Mouse (Mus musculus) stomach, embryonic 14.5 days (tissue): Measurements from ENCODE around the gene Col11a2. TPM values are rescaled to one million over a fixed set of nuclear protein-coding genes. Genes with fewer than 3 reads are reported as not detected.
A peak's percentile ranks its signal among the peaks of the same experiment; 100 is the strongest.
"Not testable (repeated sequence)": the region's sequence is repeated elsewhere in the genome, so short reads cannot be mapped to it uniquely, and the experiment has no call there.

Experiments used
- ATAC-seq: fragments of 200-750 bp; cut with Nextera tagmentation; 2 replicates; pipeline ENCODE4 v1.8.0; 2017; ENCODE audit warnings: low read depth, moderate TSS enrichment; ENCODE audit not compliant: insufficient number of reproducible peaks, insufficient read depth, low FRiP score
- H3K27ac ChIP-seq: fragments of 300-500 bp; sonication (generic); 2 replicates; pipeline ENCODE4 v1.5.1; 2014; ENCODE audit warnings: mild to moderate bottlenecking, low read length, moderate library complexity, mixed read lengths
- H3K27me3 ChIP-seq: fragments of 300-500 bp; sonication (generic); 2 replicates; pipeline ENCODE4 v1.6.1; 2014; ENCODE audit warnings: low read length, control low read depth, mixed read lengths; ENCODE audit not compliant: control insufficient read depth, insufficient read depth
- H3K36me3 ChIP-seq: fragments of 300-500 bp; sonication (generic); 2 replicates; pipeline ENCODE4 v1.6.1; 2014; ENCODE audit warnings: mild to moderate bottlenecking, control low read depth, low read length, moderate library complexity, mixed read lengths; ENCODE audit not compliant: control insufficient read depth, insufficient read depth
- H3K4me1 ChIP-seq: fragments of 300-500 bp; sonication (generic); 2 replicates; pipeline ENCODE4 v1.6.1; 2014; ENCODE audit warnings: low read length, control low read depth, mixed read lengths; ENCODE audit not compliant: control insufficient read depth, insufficient read depth
- H3K4me2 ChIP-seq: fragments of 300-500 bp; sonication (generic); replicated peaks from 2 replicates; pipeline ENCODE4 v1.6.1; 2014; ENCODE audit warnings: low read depth, low read length, control low read depth
- H3K4me3 ChIP-seq: fragments of 300-500 bp; sonication (generic); 2 replicates; pipeline ENCODE4 v1.5.1; 2014; ENCODE audit warnings: low read depth, low read length, control low read depth
- H3K9ac ChIP-seq: fragments of 300-500 bp; sonication (generic); replicated peaks from 2 replicates; pipeline ENCODE4 v1.6.1; 2014; ENCODE audit warnings: low read depth, mild to moderate bottlenecking, control low read depth, low read length, moderate library complexity, mixed read lengths
- H3K9me3 ChIP-seq: fragments of 300-500 bp; sonication (generic); 2 replicates; pipeline ENCODE4 v1.6.1; 2016; ENCODE audit warnings: low read depth, low read length, control low read depth; ENCODE audit not compliant: control insufficient read depth
- WGBS: fragments of 180-500 bp; shearing (Covaris S2); extraction: QIAGEN DNeasy Blood & Tissue Kit; methylation state at CpG from one replicate; pipeline ENCODE4 v1.1.7; 2014; 5-methylcytosine and 5-hydroxymethylcytosine counted together
- polyA plus RNA-seq: library from polyadenylated mRNA; unstranded; fragments of >200 nt; fragmentation: Nextera tagmentation; extraction: Ambion mirVana; gene quantifications from 2 replicates; pipeline ENCODE4 v1.2.1, GENCODE M21; 2014

Gene Col11a2
- 0.32 and 1.2 TPM in 2 replicates for polyA plus RNA-seq

GRCm38 (mm10) chr17:34038878-34039561 lies at the start of gene Col11a2:
Col11a2 (plus strand) TSS chr17:34039437.
- H3K27me3 ChIP-seq, result no peaks in the 10 kb centered on the region
- H3K4me2 ChIP-seq, result peak within 1 kb of the TSS; percentile 40
- peaks cover 33% of the 10 kb centered on the region for H3K36me3 ChIP-seq
- WGBS, result 9% methylated on average over 28 of the region's 28 CpGs
- H3K9ac ChIP-seq, result peak within 1 kb of the TSS; percentile 30; the same call in 1 of the 2 replicates
- no peak within 1 kb of the TSS for H3K27ac ChIP-seq
- H3K4me1 ChIP-seq, result peaks cover 30% of the 10 kb centered on the region; the same call in 1 of the 2 replicates
- no peaks in the 10 kb centered on the region for H3K9me3 ChIP-seq
- H3K4me3 ChIP-seq, result peak within 1 kb of the TSS; percentile 12; the same call in 1 of the 2 replicates
- ATAC-seq, result peak; percentile 10; the same call in 1 of the 2 replicates

GRCm38 (mm10) chr17:33991788-33992664 lies 47.2 kb upstream of the Col11a2 start:
- Histone ChIP-seq H3K9me3 (no peaks in the 10 kb centered on the region), H3K4me1 (no peaks in the 10 kb centered on the region), H3K4me2 (no peak overlapping the region), H3K9ac (no peak overlapping the region), H3K4me3 (no peak overlapping the region), H3K36me3 (no peaks in the 10 kb centered on the region), H3K27ac (no peak overlapping the region), H3K27me3 (no peaks in the 10 kb centered on the region)
- WGBS, result 30% methylated on average over 10 of the region's 10 CpGs
- no peak for ATAC-seq

- WGBS, result 91% methylated on average over 8 of the region's 8 CpGs
- no peak overlapping the region for H3K9ac ChIP-seq
- peaks cover 2% of the 10 kb centered on the region; the same call in 1 of the 2 replicates for H3K27me3 ChIP-seq
- H3K4me3 ChIP-seq, result no peak overlapping the region
- ATAC-seq, result no peak
- H3K36me3 ChIP-seq, result no peaks in the 10 kb centered on the region
- H3K27ac ChIP-seq, result no peak overlapping the region
- H3K9me3 ChIP-seq, result no peaks in the 10 kb centered on the region
- H3K4me2 ChIP-seq, result no peak overlapping the region
- no peaks in the 10 kb centered on the region for H3K4me1 ChIP-seq
Measured at GRCm38 (mm10) chr17:33994959-33995358, 44.3 kb upstream of the Col11a2 start.

GRCm38 (mm10) chr17:33995651-33996050 lies 43.6 kb upstream of the Col11a2 start:
- ATAC-seq, result no peak
- Histone ChIP-seq H3K4me2 (no peak overlapping the region), H3K9me3 (no peaks in the 10 kb centered on the region), H3K9ac (no peak overlapping the region), H3K36me3 (no peaks in the 10 kb centered on the region), H3K27me3 (peaks cover 4% of the 10 kb centered on the region; the same call in 1 of the 2 replicates), H3K27ac (no peak overlapping the region), H3K4me3 (no peak overlapping the region), H3K4me1 (no peaks in the 10 kb centered on the region)
- 22% methylated on average over 3 of the region's 3 CpGs for WGBS

GRCm38 (mm10) chr17:33997025-33997424 lies 42.2 kb upstream of the Col11a2 start:
- not testable (repeated sequence) for H3K27me3 ChIP-seq, H3K4me2 ChIP-seq, H3K4me1 ChIP-seq, H3K9me3 ChIP-seq, H3K9ac ChIP-seq, H3K27ac ChIP-seq, H3K36me3 ChIP-seq, H3K4me3 ChIP-seq, ATAC-seq
- 88% methylated on average over 2 of the region's 2 CpGs for WGBS

- not testable (repeated sequence) for H3K4me2 ChIP-seq, H3K4me3 ChIP-seq, H3K27me3 ChIP-seq, H3K4me1 ChIP-seq, ATAC-seq, H3K27ac ChIP-seq, H3K36me3 ChIP-seq, H3K9ac ChIP-seq, H3K9me3 ChIP-seq
- WGBS, result 48% methylated on average over 5 of the region's 5 CpGs
Measured at GRCm38 (mm10) chr17:33998697-33999096, 40.5 kb upstream of the Col11a2 start.

GRCm38 (mm10) chr17:33999341-34000149 lies 39.7 kb upstream of the Col11a2 start:
- WGBS, result 3% methylated on average over 80 of the region's 87 CpGs

GRCm38 (mm10) chr17:34000150-34000537 lies 39.1 kb upstream of the Col11a2 start, which contains the start of gene H2-K1:
H2-K1 (minus strand) TSS chr17:34000347.
- H3K36me3 ChIP-seq, result no peaks in the 10 kb centered on the region
- H3K9me3 ChIP-seq, result no peaks in the 10 kb centered on the region
- peak within 1 kb of the TSS; percentile 49 for H3K4me3 ChIP-seq
- under 1% methylated on average over 24 of the region's 30 CpGs for WGBS
- peak; percentile 93 for ATAC-seq
- no peaks in the 10 kb centered on the region for H3K4me1 ChIP-seq
- peak within 1 kb of the TSS; percentile 98 for H3K4me2 ChIP-seq
- peak within 1 kb of the TSS; percentile 33; the same call in 1 of the 2 replicates for H3K9ac ChIP-seq
- no peak within 1 kb of the TSS for H3K27ac ChIP-seq
- H3K27me3 ChIP-seq, result peaks cover 8% of the 10 kb centered on the region; the same call in 1 of the 2 replicates

More at GRCm38 (mm10) chr17:33999341-34000149, 39.7 kb upstream of the Col11a2 start:
- Histone ChIP-seq H3K36me3 (no peaks in the 10 kb centered on the region), H3K9ac (peak overlapping the region; percentile 33; the same call in 1 of the 2 replicates), H3K27me3 (peaks cover 8% of the 10 kb centered on the region; the same call in 1 of the 2 replicates), H3K4me1 (no peaks in the 10 kb centered on the region), H3K4me3 (peak overlapping the region; percentile 49), H3K9me3 (no peaks in the 10 kb centered on the region), H3K4me2 (peak overlapping the region; percentile 98), H3K27ac (no peak overlapping the region)
- ATAC-seq, result peak; percentile 14; the same call in 1 of the 2 replicates
